Mouse (Mus musculus): ENCODE measurements around the gene Fbxw22.
"Not testable (repeated sequence)": the region's sequence is repeated elsewhere in the genome, so short reads cannot be mapped to it uniquely, and the experiment has no call there.

Gene Fbxw22

DNA sequence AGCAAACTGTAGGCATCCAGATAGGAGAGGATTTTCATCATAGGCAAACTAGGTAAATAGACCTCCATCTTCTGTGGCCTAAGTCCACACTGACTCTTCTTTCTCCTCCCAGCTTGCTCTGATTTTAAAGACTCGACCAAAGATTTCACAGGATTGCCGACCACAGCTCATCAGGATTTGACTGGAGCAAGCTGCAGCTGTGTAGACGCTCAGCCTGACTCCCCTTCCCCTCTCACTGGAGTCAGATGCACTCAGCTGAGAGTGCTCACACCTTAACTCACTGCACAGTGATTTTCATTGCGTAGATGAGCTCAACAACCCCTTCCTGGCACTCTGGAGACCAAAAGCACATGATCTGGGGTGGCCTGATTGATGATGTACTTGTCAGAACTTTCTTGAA lies at the start of gene Fbxw22:
Gene Fbxw22 (minus strand): TSS at position 101 of the 400 bp plus-strand sequence.
- not testable (repeated sequence) for DNase-seq

DNA sequence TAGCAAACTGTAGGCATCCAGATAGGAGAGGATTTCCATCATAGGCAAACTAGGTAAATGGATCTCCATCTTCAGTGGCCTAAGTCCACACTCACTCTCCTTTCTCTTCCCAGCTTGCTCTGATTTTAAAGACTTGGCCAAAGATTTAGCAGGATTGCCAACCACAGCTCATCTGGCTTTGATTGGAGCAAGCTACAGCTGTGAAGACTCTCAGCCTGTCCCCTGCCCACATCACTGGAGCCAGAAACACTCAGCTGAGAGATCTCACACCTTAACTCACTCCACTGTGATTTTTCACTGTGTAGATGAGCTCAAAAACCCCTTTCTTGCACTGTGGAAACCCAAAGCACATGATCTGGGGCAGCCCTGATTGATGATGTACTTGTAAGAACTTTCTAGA lies 44.9 kb upstream of the Fbxw22 start, which contains the start of gene Fbxw16:
Gene Fbxw16 (minus strand): TSS at position 101 of the 400 bp plus-strand sequence.
- no peak for DNase-seq

DNA sequence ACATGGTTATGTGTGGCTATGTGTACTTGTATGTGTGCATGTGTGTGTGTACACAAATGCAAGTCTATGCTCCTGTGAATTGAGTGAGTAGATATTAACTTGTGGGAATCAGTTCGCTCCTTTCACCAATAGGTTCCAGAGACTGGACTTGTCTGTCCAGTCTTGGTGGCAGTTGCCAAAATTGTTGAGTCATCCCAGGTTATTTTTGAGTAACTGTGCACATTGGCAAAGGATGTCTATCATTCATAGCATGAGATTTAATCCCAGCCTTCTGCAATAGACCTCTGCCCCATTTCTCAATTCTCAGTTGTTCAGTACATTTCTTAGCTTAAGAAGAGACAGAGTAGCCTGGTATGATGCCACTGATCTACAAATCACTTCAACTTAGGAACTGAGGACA lies 28.9 kb upstream of the Fbxw22 start:
- DNase-seq = no peak

DNA sequence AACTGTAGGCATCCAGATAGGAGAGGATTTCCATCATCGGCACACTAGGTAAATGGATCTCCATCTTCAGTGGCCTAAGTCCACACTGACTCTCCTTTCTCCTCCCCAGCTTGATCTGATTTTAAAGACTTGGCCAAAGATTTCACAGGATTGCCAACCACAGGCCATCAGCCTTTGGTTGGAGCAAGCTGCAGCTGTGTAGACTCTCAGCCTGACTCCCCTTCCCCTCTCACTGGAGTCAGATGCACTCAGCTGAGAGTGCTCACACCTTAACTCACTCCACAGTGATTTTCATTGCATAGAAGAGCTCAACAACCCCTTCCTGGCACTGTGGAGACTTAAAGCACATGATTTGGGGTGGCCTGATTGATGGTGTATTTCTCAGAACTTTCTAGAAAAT lies 64.5 kb downstream of the Fbxw22 start, which contains the start of gene Fbxw28:
Gene Fbxw28 (minus strand): TSS at position 101 of the 400 bp plus-strand sequence.
- DNase-seq = not testable (repeated sequence)
